Mouse (Mus musculus) ovary, adult 10 weeks (tissue): ENCODE results near the gene Arl3. TPM values are rescaled to one million over a fixed set of nuclear protein-coding genes. Genes with fewer than 3 reads are reported as not detected.

ENCODE experiments used
- polyA plus RNA-seq: library from polyadenylated mRNA; stranded (reverse); fragments of 350-450 nt; fragmentation: Illumina TruSeq; extraction: RNeasy Lipid Tissue Mini Kit (QIAGEN cat#74804); gene quantifications from one replicate; pipeline ENCODE4 v1.2.3, GENCODE M21; 2014

Arl3 gene
- polyA plus RNA-seq: 174 TPM

GRCm38 (mm10) chr19:46572951-46573937, at the start of gene Arl3, which contains the start of gene Sfxn2:
Gene Arl3 (minus strand): TSS chr19:46573198.
Gene Sfxn2 (plus strand): TSS chr19:46573365.

GRCm38 (mm10) chr19:46598720-46599252, 25.8 kb upstream of the Arl3 start, which contains the start of gene Wbp1l:
Gene Wbp1l (plus strand): TSS chr19:46599084.

GRCm38 (mm10) chr19:46501401-46502068, 71.5 kb downstream of the Arl3 start, which contains the start of gene Trim8:
Gene Trim8 (plus strand): TSS chr19:46501702.

Other genes with a start within 250 kb of the Arl3 start
- gene Psd, start 246.0 kb downstream of the Arl3 start, polyA plus RNA-seq: 3.6 TPM
- gene Fbxl15, start 245.0 kb downstream of the Arl3 start, polyA plus RNA-seq: not detected
- gene Cuedc2, start 234.5 kb downstream of the Arl3 start, polyA plus RNA-seq: 2.9 TPM
- 0.46 TPM for gene Mfsd13a, start 232.1 kb downstream of the Arl3 start, polyA plus RNA-seq
- gene 2310034G01Rik, start 222.9 kb downstream of the Arl3 start, polyA plus RNA-seq: 1.5 TPM
- gene Actr1a, start 177.4 kb downstream of the Arl3 start, polyA plus RNA-seq: 35.6 TPM
- 8.0 TPM for gene Sufu, start 176.3 kb downstream of the Arl3 start, polyA plus RNA-seq
- 10.9 TPM for gene Trim8, start 71.5 kb downstream of the Arl3 start, polyA plus RNA-seq
- 13.5 TPM for gene Sfxn2, start 167 bp upstream of the Arl3 start, polyA plus RNA-seq
- 8.7 TPM for gene Wbp1l, start 25.9 kb upstream of the Arl3 start, polyA plus RNA-seq
- 489 TPM for gene Cyp17a1, start 100.0 kb upstream of the Arl3 start, polyA plus RNA-seq
- gene Borcs7, start 116.7 kb upstream of the Arl3 start, polyA plus RNA-seq: 32.5 TPM
- gene As3mt, start 134.3 kb upstream of the Arl3 start, polyA plus RNA-seq: 27.3 TPM
- gene Cnnm2, start 188.4 kb upstream of the Arl3 start, polyA plus RNA-seq: 7.9 TPM